Mouse (Mus musculus) kidney, embryonic 16.5 days (tissue): ENCODE data around the gene Ppp1r3c. TPM values are rescaled to one million over a fixed set of nuclear protein-coding genes. Genes with fewer than 3 reads are reported as not detected.
A peak's percentile ranks its signal among the peaks of the same experiment; 100 is the strongest.

Experiments
- ATAC-seq: fragments of 200-750 bp; cut with Nextera tagmentation; 2 replicates; pipeline ENCODE4 v1.8.0; 2017; ENCODE audit warnings: moderate TSS enrichment; ENCODE audit not compliant: low FRiP score, low TSS enrichment
- H3K27ac ChIP-seq: fragments of 300-500 bp; sonication (generic); 2 replicates; pipeline ENCODE4 v1.5.1; 2014; ENCODE audit warnings: low read length
- H3K27me3 ChIP-seq: fragments of 300-500 bp; sonication (generic); 2 replicates; pipeline ENCODE4 v1.6.1; 2014; ENCODE audit warnings: low read length, control low read depth, mixed read lengths; ENCODE audit not compliant: insufficient read depth
- H3K36me3 ChIP-seq: fragments of 300-500 bp; sonication (generic); 2 replicates; pipeline ENCODE4 v1.6.1; 2014; ENCODE audit warnings: low read length, control low read depth, mixed read lengths; ENCODE audit not compliant: insufficient read depth
- H3K4me1 ChIP-seq: fragments of 300-500 bp; sonication (generic); 2 replicates; pipeline ENCODE4 v1.6.1; 2014; ENCODE audit warnings: low read length, control low read depth, mixed read lengths; ENCODE audit not compliant: insufficient read depth
- H3K4me2 ChIP-seq: fragments of 300-500 bp; sonication (generic); replicated peaks from 2 replicates; pipeline ENCODE4 v1.6.1; 2014; ENCODE audit warnings: low read depth, low read length
- H3K4me3 ChIP-seq: fragments of 300-500 bp; sonication (generic); 2 replicates; pipeline ENCODE4 v1.5.1; 2014; ENCODE audit warnings: mild to moderate bottlenecking, low read length
- H3K9ac ChIP-seq: fragments of 300-500 bp; sonication (generic); replicated peaks from 2 replicates; pipeline ENCODE4 v1.6.1; 2014; ENCODE audit warnings: low read length
- H3K9me3 ChIP-seq: fragments of 300-500 bp; sonication (generic); 2 replicates; pipeline ENCODE4 v1.6.1; 2016; ENCODE audit warnings: low read length, control low read depth
- WGBS: fragments of 180-500 bp; shearing (Covaris S2); extraction: QIAGEN DNeasy Blood & Tissue Kit; methylation state at CpG from one replicate; pipeline ENCODE4 v1.1.7; 2014; 5-methylcytosine and 5-hydroxymethylcytosine counted together
- polyA plus RNA-seq: library from polyadenylated mRNA; unstranded; fragments of >200 nt; fragmentation: Nextera tagmentation; extraction: Ambion mirVana; gene quantifications from 2 replicates; pipeline ENCODE4 v1.2.1, GENCODE M21; 2015

Ppp1r3c gene
- polyA plus RNA-seq, result 22.1 and 24.5 TPM in 2 replicates

GRCm38 (mm10) chr19:36736537-36736936 is at the start of gene Ppp1r3c:
Gene Ppp1r3c, minus strand, starts transcription at chr19:36736653.
- peaks cover 5% of the 10 kb centered on the region; the same call in 1 of the 2 replicates for H3K9me3 ChIP-seq
- under 1% methylated on average over 33 of the region's 33 CpGs for WGBS
- peak within 1 kb of the TSS; percentile 73 for H3K9ac ChIP-seq
- peak within 1 kb of the TSS; percentile 61 for H3K4me3 ChIP-seq
- peaks cover 23% of the 10 kb centered on the region for H3K36me3 ChIP-seq
- no peaks in the 10 kb centered on the region for H3K27me3 ChIP-seq
- peaks cover 6% of the 10 kb centered on the region for H3K4me1 ChIP-seq
- H3K4me2 ChIP-seq, result peak within 1 kb of the TSS; percentile 75
- H3K27ac ChIP-seq, result peak within 1 kb of the TSS; percentile 92
- peak; percentile 100 for ATAC-seq

- Histone ChIP-seq H3K4me2 (no peak overlapping the region), H3K4me3 (no peak overlapping the region), H3K27me3 (no peaks in the 10 kb centered on the region), H3K27ac (no peak overlapping the region), H3K9me3 (no peaks in the 10 kb centered on the region), H3K36me3 (no peaks in the 10 kb centered on the region), H3K4me1 (no peaks in the 10 kb centered on the region), H3K9ac (no peak overlapping the region)
- peak; percentile 51; the same call in 1 of the 2 replicates for ATAC-seq
- WGBS, result 79% methylated on average over 6 of the region's 6 CpGs
Measured at GRCm38 (mm10) chr19:36783179-36783578, 46.7 kb upstream of the Ppp1r3c start.

- ATAC-seq, result no peak
- H3K4me2 ChIP-seq, result no peak overlapping the region
Measured at GRCm38 (mm10) chr19:36782591-36782990, 46.1 kb upstream of the Ppp1r3c start.

GRCm38 (mm10) chr19:36781996-36782395 is 45.5 kb upstream of the Ppp1r3c start:
- Histone ChIP-seq H3K4me1 (no peaks in the 10 kb centered on the region), H3K27ac (no peak overlapping the region), H3K9ac (no peak overlapping the region), H3K4me3 (no peak overlapping the region), H3K9me3 (no peaks in the 10 kb centered on the region), H3K36me3 (no peaks in the 10 kb centered on the region), H3K4me2 (no peak overlapping the region), H3K27me3 (no peaks in the 10 kb centered on the region)
- no peak for ATAC-seq
- WGBS, result 79% methylated on average over 3 of the region's 3 CpGs

More at GRCm38 (mm10) chr19:36782591-36782990, 46.1 kb upstream of the Ppp1r3c start:
- Histone ChIP-seq H3K9me3 (no peaks in the 10 kb centered on the region), H3K9ac (no peak overlapping the region), H3K27ac (no peak overlapping the region), H3K36me3 (no peaks in the 10 kb centered on the region), H3K4me1 (no peaks in the 10 kb centered on the region), H3K4me3 (no peak overlapping the region), H3K27me3 (no peaks in the 10 kb centered on the region)
- WGBS, result 75% methylated on average over 3 of the region's 3 CpGs

- H3K9ac ChIP-seq, result no peak overlapping the region
- no peak overlapping the region for H3K27ac ChIP-seq
- ATAC-seq, result no peak
- no peaks in the 10 kb centered on the region for H3K9me3 ChIP-seq
- no peak overlapping the region for H3K4me2 ChIP-seq
- no peaks in the 10 kb centered on the region for H3K4me1 ChIP-seq
- H3K27me3 ChIP-seq, result no peaks in the 10 kb centered on the region
- H3K4me3 ChIP-seq, result no peak overlapping the region
- WGBS, result 73% methylated on average over 1 of the region's 1 CpGs
- H3K36me3 ChIP-seq, result no peaks in the 10 kb centered on the region
Measured at GRCm38 (mm10) chr19:36780375-36780774, 43.9 kb upstream of the Ppp1r3c start.

- H3K9ac ChIP-seq, result no peak overlapping the region
- H3K4me3 ChIP-seq, result no peak overlapping the region
- no peak for ATAC-seq
- H3K27ac ChIP-seq, result no peak overlapping the region
- H3K4me2 ChIP-seq, result no peak overlapping the region
- no peaks in the 10 kb centered on the region for H3K4me1 ChIP-seq
- H3K9me3 ChIP-seq, result no peaks in the 10 kb centered on the region
- no peaks in the 10 kb centered on the region for H3K27me3 ChIP-seq
- WGBS, result 54% methylated on average over 3 of the region's 3 CpGs
- H3K36me3 ChIP-seq, result no peaks in the 10 kb centered on the region
Measured at GRCm38 (mm10) chr19:36779765-36780164, 43.3 kb upstream of the Ppp1r3c start.

GRCm38 (mm10) chr19:36775531-36775930 is 39.1 kb upstream of the Ppp1r3c start:
- 87% methylated on average over 8 of the region's 8 CpGs for WGBS
- Histone ChIP-seq H3K4me3 (no peak overlapping the region), H3K4me1 (no peaks in the 10 kb centered on the region), H3K27ac (no peak overlapping the region), H3K4me2 (no peak overlapping the region), H3K9me3 (no peaks in the 10 kb centered on the region), H3K36me3 (no peaks in the 10 kb centered on the region), H3K27me3 (no peaks in the 10 kb centered on the region), H3K9ac (no peak overlapping the region)
- no peak for ATAC-seq

GRCm38 (mm10) chr19:36773716-36774459 is 37.4 kb upstream of the Ppp1r3c start:
- 83% methylated on average over 8 of the region's 8 CpGs for WGBS
- Histone ChIP-seq H3K9me3 (no peaks in the 10 kb centered on the region), H3K4me1 (no peaks in the 10 kb centered on the region), H3K27ac (no peak overlapping the region), H3K4me3 (no peak overlapping the region), H3K36me3 (no peaks in the 10 kb centered on the region), H3K27me3 (no peaks in the 10 kb centered on the region), H3K4me2 (no peak overlapping the region), H3K9ac (no peak overlapping the region)
- ATAC-seq, result no peak

- H3K4me2 ChIP-seq, result no peak overlapping the region
- no peak overlapping the region for H3K27ac ChIP-seq
- H3K9me3 ChIP-seq, result no peaks in the 10 kb centered on the region
- H3K36me3 ChIP-seq, result no peaks in the 10 kb centered on the region
- WGBS, result 47% methylated on average over 8 of the region's 8 CpGs
- H3K4me3 ChIP-seq, result no peak overlapping the region
- no peak overlapping the region for H3K9ac ChIP-seq
- no peak for ATAC-seq
- no peaks in the 10 kb centered on the region for H3K4me1 ChIP-seq
- H3K27me3 ChIP-seq, result no peaks in the 10 kb centered on the region
Measured at GRCm38 (mm10) chr19:36768084-36768483, 31.6 kb upstream of the Ppp1r3c start.

- no peak for ATAC-seq
- Histone ChIP-seq H3K9me3 (no peaks in the 10 kb centered on the region), H3K4me3 (no peak overlapping the region), H3K4me2 (no peak overlapping the region), H3K4me1 (no peaks in the 10 kb centered on the region), H3K9ac (no peak overlapping the region), H3K36me3 (no peaks in the 10 kb centered on the region), H3K27me3 (no peaks in the 10 kb centered on the region), H3K27ac (no peak overlapping the region)
- 67% methylated on average over 5 of the region's 5 CpGs for WGBS
Measured at GRCm38 (mm10) chr19:36764451-36764850, 28.0 kb upstream of the Ppp1r3c start.
